Mouse (Mus musculus) heart, adult 9 months (tissue): ENCODE results near the gene Timeless.
"Not testable (repeated sequence)": the region's sequence is repeated elsewhere in the genome, so short reads cannot be mapped to it uniquely, and the experiment has no call there.

ENCODE experiments used
- DNase-seq, 2 experiments: peaks; one replicate each; pipeline ENCODE4 v3.0.0; 2022; ENCODE audit warnings: low spot score in 2 of 2

Timeless gene

GRCm38 (mm10) chr10:128255925-128256324, 24.1 kb downstream of the Timeless start:
- no peak for DNase-seq

DNA sequence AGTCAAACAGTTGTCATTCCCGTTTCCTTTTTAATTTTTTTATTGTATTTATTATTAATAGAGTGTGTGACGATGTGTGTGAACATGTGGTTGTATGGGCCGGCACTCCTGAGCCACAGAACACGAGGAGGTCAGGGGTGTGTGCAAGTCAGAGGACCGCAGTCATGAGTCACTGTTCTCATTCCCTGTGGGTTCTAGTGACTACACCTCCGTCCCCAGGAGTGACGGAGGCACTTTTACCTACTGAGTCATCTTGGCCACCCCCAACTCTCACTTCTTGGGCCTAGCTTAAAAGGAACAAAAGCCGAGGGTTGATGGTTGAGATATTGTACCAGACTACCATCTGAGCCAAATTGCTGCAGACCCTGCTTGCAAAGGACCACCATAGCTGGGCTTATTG, 24.5 kb downstream of the Timeless start:
- no peak for DNase-seq

GRCm38 (mm10) chr10:128258953-128259352, 27.1 kb downstream of the Timeless start:
- DNase-seq: no peak

DNA sequence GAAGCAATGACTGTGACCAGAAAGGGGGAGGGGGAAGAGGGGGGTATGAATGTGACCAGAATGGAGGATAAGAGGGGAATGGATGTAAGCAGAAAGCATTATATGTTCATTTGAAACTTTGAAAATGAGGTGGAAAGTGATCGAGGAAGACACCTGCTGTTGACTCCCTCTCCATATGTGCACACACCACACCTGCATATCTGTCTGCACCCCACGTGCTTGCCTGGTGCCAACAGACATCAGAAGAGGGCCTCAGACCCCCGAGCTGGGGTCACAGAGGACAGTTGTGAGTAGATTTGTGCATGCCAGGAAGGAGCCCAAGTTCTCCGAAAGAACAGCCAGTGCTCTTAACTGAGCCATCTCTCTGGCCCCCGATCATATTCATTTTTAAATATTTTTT, 28.1 kb downstream of the Timeless start:
- no peak for DNase-seq

DNA sequence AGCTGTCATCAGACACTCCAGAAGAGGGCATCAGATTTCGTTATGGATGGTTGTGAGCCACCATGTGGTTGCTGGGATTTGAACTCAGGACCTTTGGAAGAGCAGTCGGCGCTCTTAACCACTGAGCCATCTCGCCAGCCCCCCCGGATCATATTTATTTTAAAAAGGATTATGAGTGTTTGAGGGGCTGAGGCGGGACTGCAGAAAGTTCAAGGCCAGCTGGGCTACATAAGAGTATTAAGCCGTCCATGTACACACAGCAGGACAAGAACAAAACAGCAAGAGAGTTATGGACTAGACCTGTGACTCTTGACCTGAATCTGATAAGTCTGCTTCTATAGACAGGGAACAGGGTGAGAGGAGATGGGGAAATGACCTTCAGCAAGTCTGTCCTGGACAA, 28.5 kb downstream of the Timeless start:
- DNase-seq: not testable (repeated sequence)

DNA sequence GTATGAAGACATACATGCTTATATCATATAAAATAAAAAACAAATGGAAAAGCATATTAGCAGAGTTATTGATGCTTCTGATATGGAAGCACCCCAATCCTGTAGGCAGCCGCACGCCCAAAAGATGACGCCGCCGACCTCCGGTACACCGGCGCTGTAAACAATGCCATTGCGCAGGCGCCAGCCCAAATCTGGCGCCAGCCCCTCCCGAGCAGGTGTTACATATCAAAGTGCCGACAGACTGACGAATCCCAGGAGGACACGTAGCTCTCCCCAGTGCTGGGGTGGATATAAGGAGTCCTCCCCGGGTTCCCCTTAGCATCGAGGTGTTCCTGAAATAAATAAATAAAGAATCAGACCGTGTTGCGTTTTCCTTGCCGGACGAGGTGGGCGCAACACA, 30.4 kb downstream of the Timeless start:
- DNase-seq: peak in 1 of 2 experiments; percentile 34

- DNase-seq: no peak
These were observed 31.8 kb downstream of the Timeless start for GRCm38 (mm10) chr10:128263393-128264310.

DNA sequence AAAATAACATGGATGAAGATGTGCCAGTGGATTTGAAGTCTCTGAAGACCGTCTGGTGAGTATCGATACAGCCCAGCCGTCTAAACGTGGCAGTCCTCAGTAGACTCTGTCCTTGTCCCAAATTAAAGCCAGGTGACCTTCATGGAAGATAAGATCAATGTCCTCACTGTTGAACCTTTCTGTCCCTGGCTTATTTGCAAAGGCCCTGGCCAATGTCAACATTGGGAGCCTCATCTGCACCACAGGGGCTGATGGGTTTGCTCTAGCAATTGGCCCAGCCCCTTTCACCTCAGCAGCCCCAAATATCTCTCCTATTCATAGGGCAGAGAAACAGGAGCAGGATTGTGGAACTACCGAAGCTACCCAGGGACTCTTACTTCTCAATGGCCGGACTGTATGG, 36.5 kb downstream of the Timeless start, which contains the start of gene Apof:
Gene Apof, plus strand, starts transcription at position 301 of the 400 bp plus-strand sequence.
- no peak for DNase-seq

DNA sequence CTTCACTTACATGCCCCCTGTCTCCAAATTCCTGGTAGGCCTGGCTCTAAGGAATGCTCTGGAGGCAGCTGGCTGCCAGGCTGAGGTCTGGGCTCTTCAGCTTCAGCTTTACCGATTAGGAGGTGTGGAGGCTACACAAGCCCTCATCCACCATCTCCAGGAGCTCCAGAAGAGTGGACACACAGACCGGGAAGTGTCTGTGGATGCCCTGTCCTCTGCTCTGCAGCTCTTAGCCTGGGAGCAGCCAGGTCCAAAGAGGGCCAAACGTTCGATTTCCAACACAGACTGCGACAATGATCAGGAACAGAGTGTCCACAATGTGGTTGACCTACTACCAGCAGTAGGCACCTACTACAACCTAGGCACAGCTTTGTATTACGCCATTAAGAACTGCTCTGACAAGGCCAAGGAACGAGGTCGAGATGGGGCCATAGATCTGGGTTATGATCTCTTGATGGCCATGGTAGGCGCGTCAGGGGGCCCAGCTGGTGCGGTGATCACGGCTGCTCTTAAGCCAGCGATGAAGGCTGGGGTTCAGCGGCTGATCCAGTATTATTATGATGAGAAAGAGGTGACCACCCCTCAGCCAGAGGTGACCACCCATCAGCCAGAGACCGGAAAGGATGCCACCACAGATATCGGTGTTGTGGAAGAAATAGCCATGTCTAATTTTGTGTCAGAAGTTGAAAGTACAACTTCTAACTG, 37.5 kb downstream of the Timeless start:
- no peak for DNase-seq

DNA sequence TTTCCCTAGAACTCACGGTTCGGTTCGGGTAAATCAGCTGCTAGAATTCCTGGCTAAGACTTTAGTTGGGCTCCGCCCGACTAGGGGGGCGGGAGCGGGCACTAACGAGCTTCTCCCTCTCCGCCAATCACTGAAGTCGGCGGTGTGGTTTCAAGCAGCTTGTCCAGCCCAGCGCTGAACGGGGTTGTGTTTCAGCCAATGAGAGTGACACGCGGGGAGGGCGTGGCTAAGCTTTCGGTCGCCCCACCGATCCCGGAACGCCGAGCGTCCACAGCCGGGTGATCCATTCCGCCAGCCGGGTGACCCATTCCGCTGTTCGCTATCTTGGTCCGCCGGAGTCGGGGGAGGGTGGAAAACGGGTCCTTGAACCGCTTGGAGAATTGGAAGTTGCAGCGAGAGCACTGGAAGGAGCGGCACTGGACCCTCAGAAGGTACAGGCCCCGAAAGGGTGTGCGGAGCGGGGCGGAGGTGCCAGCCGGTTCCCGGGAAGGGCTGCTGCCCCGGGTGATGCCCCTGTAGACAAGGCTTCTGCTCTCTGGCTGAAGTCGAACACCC, 38.5 kb downstream of the Timeless start, which contains the start of gene Stat2:
Gene Stat2, plus strand, starts transcription at position 273 of the 555 bp plus-strand sequence.
- peak; percentile 99 for DNase-seq

GRCm38 (mm10) chr10:128270866-128271265, 39.0 kb downstream of the Timeless start:
- DNase-seq: no peak

DNA sequence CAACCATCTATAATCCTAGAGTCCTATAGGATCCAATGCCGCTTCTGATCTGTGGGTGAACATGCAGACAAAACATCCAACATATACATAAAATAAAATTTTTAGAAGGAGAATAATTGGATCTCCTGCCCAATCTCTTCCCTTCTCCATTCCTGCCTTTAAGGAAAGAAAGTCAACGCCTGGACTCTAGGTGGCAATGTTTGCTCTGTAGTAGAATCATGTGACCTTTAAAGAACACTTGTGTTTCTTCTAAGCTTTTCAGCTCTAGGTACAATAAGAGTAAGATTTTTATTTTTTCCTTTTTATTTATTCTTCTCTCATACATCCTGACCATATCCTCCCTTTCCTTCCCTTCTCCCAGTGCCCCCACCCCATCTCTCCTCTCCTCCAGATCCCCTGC, 40.0 kb downstream of the Timeless start:
- DNase-seq: no peak

DNA sequence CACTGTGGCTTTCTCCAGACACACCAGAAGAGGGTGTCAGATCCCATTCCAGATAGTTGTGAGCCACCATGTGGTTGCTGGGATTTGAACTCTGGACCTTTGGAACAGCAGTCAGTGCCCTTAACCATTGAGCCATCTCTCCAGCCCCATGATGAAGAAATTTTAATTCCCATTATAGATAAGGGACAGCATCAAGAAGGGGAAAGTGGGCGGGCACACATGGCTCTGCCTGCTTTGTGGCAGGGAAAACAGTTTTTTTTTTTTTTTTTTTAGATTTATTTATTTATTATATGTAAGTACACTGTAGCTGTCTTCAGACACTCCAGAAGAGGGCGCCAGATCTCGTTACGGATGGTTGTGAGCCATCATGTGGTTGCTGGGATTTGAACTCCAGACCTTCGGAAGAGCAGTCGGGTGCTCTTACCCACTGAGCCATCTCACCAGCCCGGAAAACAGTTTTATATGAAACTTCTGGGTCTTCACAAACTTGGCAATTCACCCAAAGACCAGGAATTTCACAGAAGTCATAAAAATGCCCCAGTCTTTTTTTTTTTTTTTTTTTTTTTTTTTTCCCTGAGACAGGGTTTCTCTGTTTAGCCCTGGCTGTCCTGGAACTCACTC, 41.1 kb downstream of the Timeless start:
- not testable (repeated sequence) for DNase-seq

DNA sequence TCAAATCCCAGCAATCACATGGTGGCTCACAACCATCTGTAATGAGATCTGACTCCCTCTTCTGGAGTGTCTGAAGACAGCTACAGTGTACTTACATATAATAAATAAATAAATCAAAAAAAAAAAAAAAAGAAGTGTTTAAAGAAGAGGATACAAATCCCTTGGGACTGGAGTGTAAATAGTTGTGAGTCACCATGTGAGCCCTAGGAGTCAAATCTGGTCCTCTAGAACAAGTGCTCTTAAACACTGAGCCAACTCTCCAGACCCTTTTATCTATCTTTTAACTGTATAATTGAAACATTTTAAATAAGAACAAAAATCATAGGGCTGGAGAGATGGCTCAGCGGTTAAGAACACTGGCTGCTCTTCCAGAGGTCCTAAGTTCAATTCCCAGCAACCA, 43.5 kb downstream of the Timeless start:
- DNase-seq: not testable (repeated sequence)

DNA sequence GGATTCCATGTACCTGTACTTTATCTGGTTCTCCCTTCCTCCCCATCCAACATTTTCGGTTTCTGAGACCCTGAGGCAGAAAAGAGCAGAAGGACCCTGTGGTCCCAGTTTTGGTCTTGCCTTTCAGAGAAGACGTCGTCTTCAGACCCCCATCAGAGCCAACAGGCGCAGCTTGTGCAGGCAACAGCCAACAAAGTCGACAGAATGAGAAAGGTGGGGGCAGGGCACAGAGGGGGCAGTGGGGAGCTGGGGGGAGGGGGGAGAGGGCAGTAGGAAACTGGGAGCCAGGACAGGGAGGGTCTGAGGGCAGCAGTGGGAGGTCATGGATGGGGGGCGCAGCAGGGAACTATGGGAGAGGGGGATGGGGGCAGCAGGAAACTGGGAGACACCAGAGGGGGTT, 46.3 kb downstream of the Timeless start:
- DNase-seq: no peak

- DNase-seq: no peak
These were observed 49.1 kb downstream of the Timeless start for GRCm38 (mm10) chr10:128280943-128281342.

DNA sequence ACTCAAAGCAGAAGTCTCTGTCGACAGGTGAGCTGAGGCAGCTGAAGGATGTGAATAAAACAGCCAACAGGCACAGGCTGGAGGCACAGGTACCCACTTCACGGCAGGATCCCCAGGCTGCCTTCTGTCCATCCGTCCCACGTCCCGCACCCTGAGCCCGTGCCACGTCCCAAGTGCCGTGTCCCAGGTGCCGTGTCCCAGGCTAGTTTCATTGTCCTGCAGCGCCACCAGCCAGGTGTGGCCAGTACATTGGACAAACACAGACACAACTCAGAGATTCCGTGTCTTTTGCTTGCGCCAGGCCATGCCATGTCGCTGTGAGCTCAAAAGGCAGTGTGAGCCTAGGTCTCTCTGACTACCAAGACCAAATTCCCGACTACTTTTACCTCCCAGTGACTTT, 49.8 kb downstream of the Timeless start:
- DNase-seq: no peak

- no peak for DNase-seq
These were observed 51.1 kb downstream of the Timeless start for GRCm38 (mm10) chr10:128282886-128283450.

- DNase-seq: peak in 1 of 2 experiments; percentile 44
These were observed 52.0 kb downstream of the Timeless start for GRCm38 (mm10) chr10:128283604-128284579.

GRCm38 (mm10) chr10:128290594-128290993, 58.7 kb downstream of the Timeless start:
- peak; percentile 57 to 63 for DNase-seq
